Comparison of ENCODE assay signal across 26 mouse cellular contexts in genomic region chr4:141931526-141931925, GRCm38 (mm10). TPM values are rescaled to one million over a fixed set of nuclear protein-coding genes. Genes with fewer than 3 reads are reported as not detected.
DNase-seq lines count a peak whose midpoint lies in the region; ATAC-seq lines count a peak whose summit lies in the region.
"Had no signal": no experiment of that assay in that cellular context is flagged by ENCODE, and none has a peak within 500 bp of the region (broad histone marks: within the 10 kb centered on the region; RNA-seq: fewer than 3 reads in every experiment).

No protein-coding gene starts in this region.

- no peaks in the 10 kb centered on the region for H3K27me3 ChIP-seq in midbrain, embryonic 10.5 days (ENCODE audit: low read depth, poor library complexity, severe bottlenecking)
- no peaks in the 10 kb centered on the region for H3K27me3 ChIP-seq in midbrain, embryonic 14.5 days (ENCODE audit: control insufficient read depth, insufficient read depth, low read length)
- H3K27me3 ChIP-seq in forebrain, embryonic 15.5 days, result no peaks in the 10 kb centered on the region
- H3K27me3 ChIP-seq: CH12.LX, Patski had no signal

- no peak for DNase-seq in midbrain, embryonic 10.5 days (ENCODE audit: low spot score)
- DNase-seq in midbrain, embryonic 14.5 days, result no peak
- DNase-seq in ES-CJ7 (ENCODE audit: low read depth, low spot score), result peak; percentile 52
- peak; percentile 48 for DNase-seq in R1 (ENCODE audit: low read depth, low spot score)
- peak; percentile 76 for DNase-seq in ZHBTc4 (ENCODE audit: low read depth, low spot score)
- no peak for DNase-seq in MN1 (ENCODE audit: low spot score)
- no peak for DNase-seq in adrenal gland, postnatal 25 days
- DNase-seq: adrenal gland, adult 2 months; adrenal gland, adult 8-10 months; adrenal gland, postnatal 10 days; adrenal gland, postnatal 14 days; adrenal gland, postnatal 36 days; B cell, adult 2 months; cerebellum, adult 11 months; cerebellum, adult 11-12 months; cerebellum, adult 18-20 months; cerebellum, adult 2 months; cerebellum, adult 8-10 months; cerebellum, adult 9-10 months; cerebellum, adult 9-11 months had no signal

- H3K4me3 ChIP-seq in midbrain, embryonic 10.5 days, result no peak overlapping the region
- H3K4me3 ChIP-seq in midbrain, embryonic 14.5 days (replicated peaks; ENCODE audit: low read depth, low read length), result no peak overlapping the region
- no peak overlapping the region for H3K4me3 ChIP-seq in forebrain, embryonic 15.5 days

- H3K9me3 ChIP-seq in midbrain, embryonic 10.5 days (replicated peaks), result no peaks in the 10 kb centered on the region
- no peaks in the 10 kb centered on the region for H3K9me3 ChIP-seq in midbrain, embryonic 14.5 days (ENCODE audit: control insufficient read depth, low read length)
- no peaks in the 10 kb centered on the region for H3K9me3 ChIP-seq in forebrain, embryonic 15.5 days

- no peak overlapping the region for H3K9ac ChIP-seq in midbrain, embryonic 14.5 days (replicated peaks; ENCODE audit: low read length)
- H3K9ac ChIP-seq in forebrain, embryonic 15.5 days (replicated peaks), result no peak overlapping the region

- 0 out of 2 replicates have a peak overlapping the region, but pooled peaks have one; percentile 77 for H3K27ac ChIP-seq in midbrain, embryonic 10.5 days (replicated peaks)
- H3K27ac ChIP-seq in midbrain, embryonic 14.5 days (replicated peaks; ENCODE audit: low read depth, low read length), result no peak overlapping the region
- no peak overlapping the region for H3K27ac ChIP-seq in forebrain, embryonic 15.5 days (replicated peaks)

- no peaks in the 10 kb centered on the region for H3K36me3 ChIP-seq in midbrain, embryonic 10.5 days
- no peaks in the 10 kb centered on the region for H3K36me3 ChIP-seq in midbrain, embryonic 14.5 days (ENCODE audit: control insufficient read depth, insufficient read depth, low read length)
- no peaks in the 10 kb centered on the region for H3K36me3 ChIP-seq in forebrain, embryonic 15.5 days
- H3K36me3 ChIP-seq: G1E had no signal

- no peak overlapping the region for H3K4me2 ChIP-seq in midbrain, embryonic 14.5 days (ENCODE audit: low read length)
- H3K4me2 ChIP-seq in forebrain, embryonic 15.5 days (replicated peaks), result no peak overlapping the region

- no peak for ATAC-seq in midbrain, embryonic 14.5 days (ENCODE audit: low FRiP score, low TSS enrichment)
- no peak for ATAC-seq in forebrain, embryonic 15.5 days (replicated peaks)
- ATAC-seq: activated CD4-positive, CD25-positive, alpha-beta regulatory T cell, adult 4 months; CD4-positive, CD25-positive, alpha-beta regulatory T cell, adult 4 months; Patski had no signal

- WGBS in midbrain, embryonic 10.5 days, result 89% methylated on average over 5 of the region's 5 CpGs
- 57% methylated on average over 5 of the region's 5 CpGs for WGBS in midbrain, embryonic 14.5 days
- 85% methylated on average over 5 of the region's 5 CpGs for WGBS in forebrain, embryonic 15.5 days

- peaks cover 36% of the 10 kb centered on the region for H3K4me1 ChIP-seq in midbrain, embryonic 10.5 days
- H3K4me1 ChIP-seq in midbrain, embryonic 14.5 days (ENCODE audit: control insufficient read depth, insufficient read depth, low read length), result 0 out of 2 replicates have a peak, but pooled peaks cover 8% of the 10 kb centered on the region
- peaks cover 10% of the 10 kb centered on the region for H3K4me1 ChIP-seq in forebrain, embryonic 15.5 days

RNA-seq across cellular contexts. Expression of gene Efhd2, which starts 56.8 kb away (rescaled TPM):
- polyA plus RNA-seq in midbrain, embryonic 10.5 days (2016; fragmentation: Nextera tagmentation; extraction: Ambion mirVana), result 50.1 and 69.2 TPM in 2 replicates
- 53.8 and 54.0 TPM in 2 replicates for polyA plus RNA-seq in midbrain, embryonic 14.5 days (2014; fragmentation: Nextera tagmentation; extraction: Ambion mirVana)
- polyA plus RNA-seq in forebrain, embryonic 15.5 days (2015; fragmentation: Nextera tagmentation; extraction: Ambion mirVana), result 82.8 and 84.3 TPM in 2 replicates
- total RNA-seq in adrenal gland, postnatal 25 days (2021), result 20.9 and 30.8 TPM in 2 replicates

Comparison
In these comparisons a context has a peak if more than half of its experiments do, and no peak if none do; other contexts are left out.
1. DNase-seq: peak in ES-CJ7 (single experiment), R1 (single experiment) and ZHBTc4 (single experiment); none in midbrain, embryonic 10.5 days (single experiment), midbrain, embryonic 14.5 days (single experiment), MN1 (single experiment) and adrenal gland, postnatal 25 days (single experiment).